Mouse (Mus musculus) bone marrow, adult 2 months (tissue): Measurements from ENCODE around the gene Vmn1r185.

Experiments used
- CTCF ChIP-seq: fragments of 200-500 bp; IDR thresholded peaks from 2 replicates; pipeline ENCODE4 v1.5.1; 2011; ENCODE audit warnings: low read length, control low read depth; ENCODE audit not compliant: control insufficient read depth, insufficient read depth
- POLR2A ChIP-seq: fragments of 200-500 bp; IDR thresholded peaks from 2 replicates; pipeline ENCODE4 v1.6.1; 2011; ENCODE audit warnings: low read depth, mild to moderate bottlenecking, control low read depth, low read length, borderline replicate concordance; ENCODE audit not compliant: control insufficient read depth

GRCm38 (mm10) chr7:26589774-26590173, 28.5 kb downstream of the Vmn1r185 start:
- no peak for TF ChIP-seq CTCF
- no peak for TF ChIP-seq POLR2A
